ENCODE assay signal across 24 mouse cellular contexts in the genomic region with DNA sequence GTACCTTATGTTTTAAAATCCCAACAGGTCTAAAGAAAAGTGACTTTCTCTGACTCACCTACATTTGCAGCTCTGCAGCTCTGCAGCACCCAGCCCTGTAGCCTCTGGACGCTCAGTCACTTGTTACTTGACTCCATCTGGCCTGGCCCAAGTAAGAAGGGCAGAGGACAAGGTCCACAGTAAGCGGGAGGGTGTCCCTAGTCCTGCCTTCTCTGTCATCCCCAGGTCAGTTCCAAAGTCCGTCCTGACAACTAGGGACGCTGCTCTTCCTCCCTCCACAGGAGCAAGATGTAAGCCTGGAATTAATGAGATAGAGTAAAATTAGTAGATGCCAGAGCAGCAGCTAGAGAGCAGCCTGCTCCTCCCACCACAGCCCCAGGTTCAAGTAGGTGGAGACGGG. TPM values are rescaled to one million over a fixed set of nuclear protein-coding genes. Genes with fewer than 3 reads are reported as not detected.
DNase-seq lines count a peak whose midpoint lies in the region; ATAC-seq and TF ChIP-seq lines count a peak whose summit lies in the region.
"Had no signal": no experiment of that assay in that cellular context is flagged by ENCODE, and none has a peak within 500 bp of the region (broad histone marks: within the 10 kb centered on the region; RNA-seq: fewer than 3 reads in every experiment).

TSS of gene Entpd8 (plus strand) at position 229 of the 400 bp plus-strand sequence.

- TF ChIP-seq CTCF in kidney, postnatal 0 days (IDR thresholded peaks at IDR 0.05; ENCODE audit: low read depth): no peak
- TF ChIP-seq CTCF in stomach, postnatal 0 days (IDR thresholded peaks at IDR 0.05; ENCODE audit: low read depth): no peak

- peaks cover 5% of the 10 kb centered on the region; the same call in 1 of the 2 replicates for H3K27me3 ChIP-seq in erythroblast, embryonic 14.5 days (ENCODE audit: control insufficient read depth)
- H3K27me3 ChIP-seq in kidney, postnatal 0 days (ENCODE audit: insufficient read depth, low read length): no peaks in the 10 kb centered on the region
- peaks cover 18% of the 10 kb centered on the region for H3K27me3 ChIP-seq in liver, embryonic 13.5 days
- H3K27me3 ChIP-seq in stomach, postnatal 0 days (ENCODE audit: control insufficient read depth, insufficient read depth, low read length): no peaks in the 10 kb centered on the region
- H3K27me3 ChIP-seq: forebrain, embryonic 13.5 days; midbrain, embryonic 15.5 days had no signal

- TF ChIP-seq EP300 in stomach, postnatal 0 days (optimal IDR thresholded peaks at IDR 0.05): no peak

- H3K4me2 ChIP-seq in kidney, postnatal 0 days (ENCODE audit: low read length): no peak within 1 kb of the TSS
- peak within 1 kb of the TSS; percentile 37 for H3K4me2 ChIP-seq in liver, embryonic 13.5 days
- H3K4me2 ChIP-seq in stomach, postnatal 0 days (replicated peaks; ENCODE audit: low read depth): no peak within 1 kb of the TSS
- H3K4me2 ChIP-seq: forebrain, embryonic 13.5 days; heart, embryonic 12.5 days; limb, embryonic 12.5 days; midbrain, embryonic 15.5 days had no signal

- H3K9me3 ChIP-seq in erythroblast, embryonic 14.5 days (ENCODE audit: control insufficient read depth, low read length): no peaks in the 10 kb centered on the region
- no peaks in the 10 kb centered on the region for H3K9me3 ChIP-seq in kidney, postnatal 0 days (replicated peaks; ENCODE audit: low read length)
- H3K9me3 ChIP-seq in liver, embryonic 13.5 days (replicated peaks): no peaks in the 10 kb centered on the region
- no peaks in the 10 kb centered on the region for H3K9me3 ChIP-seq in stomach, postnatal 0 days (ENCODE audit: control insufficient read depth, low read length)
- H3K9me3 ChIP-seq: forebrain, embryonic 13.5 days; G1E; heart, embryonic 12.5 days; limb, embryonic 12.5 days; midbrain, embryonic 15.5 days had no signal

- no peak within 1 kb of the TSS for H3K9ac ChIP-seq in kidney, postnatal 0 days (ENCODE audit: low read depth, low read length)
- H3K9ac ChIP-seq in liver, embryonic 13.5 days: no peak within 1 kb of the TSS
- H3K9ac ChIP-seq in stomach, postnatal 0 days (ENCODE audit: low read length): no peak within 1 kb of the TSS
- H3K9ac ChIP-seq: forebrain, embryonic 13.5 days; heart, embryonic 12.5 days; limb, embryonic 12.5 days; midbrain, embryonic 15.5 days had no signal

- ATAC-seq in erythroblast, adult 5-6 weeks (replicated peaks; ENCODE audit: low FRiP score, poor library complexity, severe bottlenecking): no peak
- peak; percentile 87 for ATAC-seq in kidney, postnatal 0 days (replicated peaks; ENCODE audit: low FRiP score, low read depth)
- ATAC-seq in liver, embryonic 13.5 days (ENCODE audit: low read depth): peak; percentile 34; the same call in 1 of the 2 replicates
- ATAC-seq in stomach, postnatal 0 days (ENCODE audit: low FRiP score, low TSS enrichment): peak; percentile 84
- ATAC-seq: CD4-positive, CD25-positive, alpha-beta regulatory T cell, adult 4 months; forebrain, embryonic 13.5 days; lung, postnatal 0 days; midbrain, embryonic 15.5 days had no signal

- H3K4me1 ChIP-seq in erythroblast, embryonic 14.5 days (ENCODE audit: control insufficient read depth): no peaks in the 10 kb centered on the region
- H3K4me1 ChIP-seq in kidney, postnatal 0 days (replicated peaks; ENCODE audit: insufficient read depth, low read length): no peaks in the 10 kb centered on the region
- H3K4me1 ChIP-seq in liver, embryonic 13.5 days (replicated peaks): peaks cover 4% of the 10 kb centered on the region; the same call in 1 of the 2 replicates
- H3K4me1 ChIP-seq in stomach, postnatal 0 days (replicated peaks; ENCODE audit: control insufficient read depth, insufficient read depth): no peaks in the 10 kb centered on the region
- H3K4me1 ChIP-seq: forebrain, embryonic 13.5 days; heart, embryonic 12.5 days; limb, embryonic 12.5 days; midbrain, embryonic 15.5 days had no signal

- H3K27ac ChIP-seq in kidney, postnatal 0 days: peak within 1 kb of the TSS; percentile 63
- H3K27ac ChIP-seq in liver, embryonic 13.5 days: no peak within 1 kb of the TSS
- peak within 1 kb of the TSS; percentile 4; the same call in 1 of the 2 replicates for H3K27ac ChIP-seq in stomach, postnatal 0 days (replicated peaks)
- H3K27ac ChIP-seq: forebrain, embryonic 13.5 days; limb, embryonic 12.5 days; midbrain, embryonic 15.5 days had no signal

- no peaks in the 10 kb centered on the region; the same call in 1 of the 2 replicates for H3K36me3 ChIP-seq in erythroblast, embryonic 14.5 days (ENCODE audit: control insufficient read depth)
- no peaks in the 10 kb centered on the region for H3K36me3 ChIP-seq in kidney, postnatal 0 days (ENCODE audit: insufficient read depth, low read length)
- H3K36me3 ChIP-seq in liver, embryonic 13.5 days: no peaks in the 10 kb centered on the region
- H3K36me3 ChIP-seq in stomach, postnatal 0 days (ENCODE audit: control insufficient read depth, insufficient read depth, low read length): no peaks in the 10 kb centered on the region
- H3K36me3 ChIP-seq: G1E; heart, embryonic 12.5 days; limb, embryonic 12.5 days; midbrain, embryonic 15.5 days had no signal

- WGBS in kidney, postnatal 0 days: 39% methylated on average over 5 of the region's 5 CpGs
- WGBS in liver, embryonic 13.5 days (ENCODE audit: insufficient replicate concordance): 57% methylated on average over 5 of the region's 5 CpGs
- WGBS in stomach, postnatal 0 days: 42% methylated on average over 5 of the region's 5 CpGs

- H3K4me3 ChIP-seq in erythroblast, embryonic 14.5 days (replicated peaks): peak within 1 kb of the TSS; percentile 2
- H3K4me3 ChIP-seq in kidney, postnatal 0 days (replicated peaks; ENCODE audit: low read depth, low read length): no peak within 1 kb of the TSS
- 0 out of 2 replicates have a peak within 1 kb of the TSS, but pooled peaks have one; percentile 6 for H3K4me3 ChIP-seq in liver, embryonic 13.5 days (replicated peaks)
- H3K4me3 ChIP-seq in stomach, postnatal 0 days (ENCODE audit: low read depth, low read length): no peak within 1 kb of the TSS
- H3K4me3 ChIP-seq: forebrain, embryonic 13.5 days; heart, embryonic 12.5 days; limb, embryonic 12.5 days; midbrain, embryonic 15.5 days had no signal

- peak; percentile 19 for DNase-seq in kidney, postnatal 0 days (ENCODE audit: low spot score)
- no peak for DNase-seq in liver, embryonic 13.5 days
- peak; percentile 46 for DNase-seq in stomach, postnatal 0 days (ENCODE audit: low spot score)
- no peak for DNase-seq in urinary bladder, postnatal 10 days (ENCODE audit: low spot score)
- no peak for DNase-seq in cerebellum, adult 9-10 months
- no peak for DNase-seq in urinary bladder, adult 2 months (ENCODE audit: low spot score)
- DNase-seq: cerebellum, postnatal 14 days; embryo, embryonic 11 days; heart, postnatal 4 days; layer of hippocampus, adult 9-11 months; right cerebral cortex, adult 18-20 months; thymus, postnatal 25 days had no signal

RNA-seq across cellular contexts. Expression of gene Entpd8, which starts in this region (rescaled TPM):
- 0.04 TPM in 1 of 2 replicates, not detected in the other for polyA plus RNA-seq in erythroblast, embryonic 14.5 days (2012)
- total RNA-seq in erythroblast, adult 5-6 weeks (2015; ENCODE audit: low replicate concordance): not detected in 2 replicates
- not detected in 2 replicates for total RNA-seq in erythroblast, adult 5-6 weeks (2017; ENCODE audit: low replicate concordance)
- polyA plus RNA-seq in kidney, postnatal 0 days (2015; fragmentation: Nextera tagmentation; extraction: Ambion mirVana): 6.2 TPM in 2 replicates
- 1.6 and 2.2 TPM in 2 replicates for polyA plus RNA-seq in liver, embryonic 13.5 days (2015; fragmentation: Nextera tagmentation; extraction: Ambion mirVana)
- polyA plus RNA-seq in stomach, postnatal 0 days (2015; fragmentation: Nextera tagmentation; extraction: Ambion mirVana): 3.3 TPM in 2 replicates
- 0.03 and 0.07 TPM in 2 replicates for polyA plus RNA-seq in urinary bladder, adult 2 months (2012; rRNA removed)
- total RNA-seq: G1E; gastrocnemius, postnatal 4 days; heart, postnatal 4 days; left cerebral cortex, adult 8-10 months; megakaryocyte, adult 5-6 weeks had no signal
- polyA plus RNA-seq: forebrain, embryonic 13.5 days; G1E; heart, embryonic 12.5 days; limb, embryonic 12.5 days; midbrain, embryonic 15.5 days had no signal

Comparison
In these comparisons a context has a peak if more than half of its experiments do, and no peak if none do; other contexts are left out.
1. H3K4me3 ChIP-seq: peak in erythroblast, embryonic 14.5 days (single experiment) and liver, embryonic 13.5 days (single experiment); none in kidney, postnatal 0 days (single experiment) and stomach, postnatal 0 days (single experiment).
2. DNase-seq: peak in kidney, postnatal 0 days (single experiment) and stomach, postnatal 0 days (single experiment); none in liver, embryonic 13.5 days (single experiment), urinary bladder, postnatal 10 days (single experiment), cerebellum, adult 9-10 months (single experiment) and urinary bladder, adult 2 months (single experiment).